Mouse (Mus musculus) kidney, embryonic 15.5 days (tissue): Measurements from ENCODE around the gene Paqr5. TPM values are rescaled to one million over a fixed set of nuclear protein-coding genes. Genes with fewer than 3 reads are reported as not detected.

Experiments used
- polyA plus RNA-seq: library from polyadenylated mRNA; unstranded; fragments of >200 nt; fragmentation: Nextera tagmentation; extraction: Ambion mirVana; gene quantifications from 2 replicates; pipeline ENCODE4 v1.2.1, GENCODE M21; 2015

The Paqr5 gene
- polyA plus RNA-seq, 1 experiment from 2014 or later: 26.8 TPM

Other genes starting within 250 kb of the Paqr5 start
- 1,379 and 1,393 TPM in 2 replicates for gene Rplp1, start 112.3 kb downstream of the Paqr5 start, polyA plus RNA-seq
- gene Kif23, start 80.1 kb downstream of the Paqr5 start, polyA plus RNA-seq: 123 and 127 TPM in 2 replicates
- gene Glce, start 95.8 kb upstream of the Paqr5 start, polyA plus RNA-seq: 19.0 and 20.2 TPM in 2 replicates